Mouse (Mus musculus) kidney, adult 10 weeks (tissue): ENCODE measurements around the gene Olfr1152. TPM values are rescaled to one million over a fixed set of nuclear protein-coding genes. Genes with fewer than 3 reads are reported as not detected.

Experiments
- polyA plus RNA-seq: library from polyadenylated mRNA; stranded (reverse); fragments of 350-450 nt; fragmentation: Illumina TruSeq; extraction: RNeasy Lipid Tissue Mini Kit (QIAGEN cat#74804); gene quantifications from one replicate; pipeline ENCODE4 v1.2.3, GENCODE M21; 2014; ENCODE audit warnings: low read depth, low replicate concordance

Gene Olfr1152
- polyA plus RNA-seq = not detected

GRCm38 (mm10) chr2:87866192-87866591 is at the start of gene Olfr1152:
Gene Olfr1152 (plus strand): TSS chr2:87866492.

DNA sequence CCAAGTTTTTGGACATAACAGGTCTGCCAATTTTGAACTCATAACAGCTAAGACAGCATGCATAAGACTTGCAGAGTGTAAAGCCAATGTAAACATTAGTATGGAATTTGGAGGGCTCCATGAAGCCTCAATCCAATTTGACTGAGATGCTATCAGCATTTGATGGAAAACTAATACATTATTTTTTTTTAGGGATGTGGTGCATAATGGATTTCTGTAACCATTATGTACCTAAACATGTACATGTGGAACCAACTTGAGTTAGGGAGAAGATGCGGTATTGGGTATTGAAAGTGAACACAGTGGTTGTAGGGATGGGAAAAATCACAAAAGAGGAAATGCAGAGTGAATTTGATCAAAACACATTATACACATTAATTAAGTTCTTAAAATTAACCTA is 36.1 kb upstream of the Olfr1152 start, which contains the start of gene Olfr1148:
Gene Olfr1148, plus strand, starts transcription at position 301 of the 400 bp plus-strand sequence.

DNA sequence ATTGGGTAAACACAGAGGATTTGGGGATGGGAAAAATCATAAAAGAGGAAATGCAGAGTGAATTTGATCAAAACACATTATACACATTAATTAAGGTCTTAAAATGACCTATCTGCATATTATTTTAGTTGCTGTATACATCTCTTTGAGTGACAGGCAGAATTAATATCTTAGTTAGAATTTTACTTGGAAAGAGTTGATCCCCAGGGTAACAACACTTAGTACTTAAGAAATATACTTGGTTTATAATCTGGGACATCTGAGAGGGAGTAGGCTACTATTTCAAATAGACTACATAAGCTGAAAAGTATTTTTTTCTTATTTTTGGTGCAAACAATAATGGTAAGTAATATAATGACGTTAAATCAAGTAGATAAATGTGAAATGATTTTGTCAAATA is 22.6 kb upstream of the Olfr1152 start, which contains the start of gene Olfr1150-ps1:
Gene Olfr1150-ps1, plus strand, starts transcription at position 301 of the 400 bp plus-strand sequence.

DNA sequence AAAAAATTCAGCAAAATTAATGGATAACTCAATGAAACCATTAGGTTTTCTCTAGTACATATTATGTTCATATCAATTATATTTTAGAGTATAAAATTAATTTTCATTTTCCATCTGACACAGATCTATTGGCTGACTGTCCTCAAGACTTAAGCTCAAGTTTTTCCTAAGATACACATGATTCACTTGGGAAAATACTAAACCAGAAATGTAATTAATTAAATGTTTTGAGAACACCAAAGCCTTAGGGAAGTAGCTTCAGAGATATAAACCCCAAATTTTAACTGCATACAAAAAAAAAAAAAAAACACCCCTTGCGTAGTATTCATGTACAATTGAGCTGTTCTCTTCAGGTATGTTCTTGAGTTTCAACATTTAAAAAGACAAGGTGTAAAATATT is 10.7 kb upstream of the Olfr1152 start, which contains the start of gene Olfr1151:
Gene Olfr1151, plus strand, starts transcription at position 301 of the 400 bp plus-strand sequence.

GRCm38 (mm10) chr2:87894662-87895061 is 28.4 kb downstream of the Olfr1152 start, which contains the start of gene Olfr1153:
Gene Olfr1153 (plus strand): TSS chr2:87894962.

DNA sequence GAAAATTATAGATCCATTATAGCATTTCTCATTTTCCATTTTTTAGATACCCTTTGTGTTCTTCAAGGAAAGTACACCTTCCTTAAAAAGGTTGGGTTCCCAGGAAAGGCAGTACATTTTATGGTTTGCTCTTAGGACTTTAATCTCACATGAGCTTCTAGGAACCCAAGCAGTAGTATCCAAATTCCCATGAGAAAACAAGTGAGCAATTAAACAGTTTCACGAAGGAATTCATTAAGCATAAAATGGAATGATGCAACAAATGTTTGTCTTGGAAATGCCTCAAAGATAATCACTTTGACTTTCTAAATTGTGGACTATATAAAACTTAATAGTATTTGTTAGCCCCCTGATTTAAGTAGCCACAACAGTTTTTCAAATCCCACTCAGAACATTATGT is 38.8 kb downstream of the Olfr1152 start, which contains the start of gene Olfr1154:
Gene Olfr1154, minus strand, starts transcription at position 101 of the 400 bp plus-strand sequence.

Other genes with a start within 250 kb of the Olfr1152 start
- not detected for gene Olfr1131, start 239.4 kb upstream of the Olfr1152 start, polyA plus RNA-seq
- not detected for gene Olfr1132, start 229.0 kb upstream of the Olfr1152 start, polyA plus RNA-seq
- gene Olfr1133, start 219.1 kb upstream of the Olfr1152 start, polyA plus RNA-seq = not detected
- gene Olfr1134, start 208.0 kb upstream of the Olfr1152 start, polyA plus RNA-seq = not detected
- not detected for gene Olfr1135, start 192.8 kb upstream of the Olfr1152 start, polyA plus RNA-seq
- not detected for gene Olfr1136, start 172.5 kb upstream of the Olfr1152 start, polyA plus RNA-seq
- not detected for gene Olfr1137, start 153.3 kb upstream of the Olfr1152 start, polyA plus RNA-seq
- gene Olfr1138, start 126.5 kb upstream of the Olfr1152 start, polyA plus RNA-seq = not detected
- not detected for gene Olfr1140, start 122.7 kb upstream of the Olfr1152 start, polyA plus RNA-seq
- not detected for gene Olfr1141, start 112.5 kb upstream of the Olfr1152 start, polyA plus RNA-seq
- gene Olfr152, start 87.0 kb upstream of the Olfr1152 start, polyA plus RNA-seq = not detected
- gene Olfr1143, start 65.9 kb upstream of the Olfr1152 start, polyA plus RNA-seq = not detected
- not detected for gene Olfr1145, start 56.7 kb upstream of the Olfr1152 start, polyA plus RNA-seq
- gene Olfr1148, start 36.0 kb upstream of the Olfr1152 start, polyA plus RNA-seq = not detected
- not detected for gene Olfr1150-ps1, start 22.5 kb upstream of the Olfr1152 start, polyA plus RNA-seq
- not detected for gene Olfr1151, start 10.6 kb upstream of the Olfr1152 start, polyA plus RNA-seq
- gene Olfr1153, start 28.5 kb downstream of the Olfr1152 start, polyA plus RNA-seq = not detected
- gene Olfr1154, start 38.7 kb downstream of the Olfr1152 start, polyA plus RNA-seq = not detected
- gene Olfr1155, start 78.6 kb downstream of the Olfr1152 start, polyA plus RNA-seq = not detected
- not detected for gene Olfr1156, start 86.6 kb downstream of the Olfr1152 start, polyA plus RNA-seq
- not detected for gene Olfr1157, start 101.8 kb downstream of the Olfr1152 start, polyA plus RNA-seq
- gene Olfr74, start 108.2 kb downstream of the Olfr1152 start, polyA plus RNA-seq = not detected
- not detected for gene Olfr1158, start 123.6 kb downstream of the Olfr1152 start, polyA plus RNA-seq
- not detected for gene Olfr1160, start 141.8 kb downstream of the Olfr1152 start, polyA plus RNA-seq
- not detected for gene Olfr1161, start 156.3 kb downstream of the Olfr1152 start, polyA plus RNA-seq
- not detected for gene Olfr73, start 171.2 kb downstream of the Olfr1152 start, polyA plus RNA-seq
- gene Olfr1162, start 184.6 kb downstream of the Olfr1152 start, polyA plus RNA-seq = not detected
- gene Olfr1163, start 205.3 kb downstream of the Olfr1152 start, polyA plus RNA-seq = not detected
- gene Olfr1164, start 227.5 kb downstream of the Olfr1152 start, polyA plus RNA-seq = not detected